Mouse (Mus musculus) C2C12 (cell line): ENCODE measurements around the gene Slc24a4.

ENCODE experiments used
- CEBPB ChIP-seq: IDR thresholded peaks from one replicate; pipeline ENCODE4 v1.6.1; 2011; ENCODE audit warnings: low read depth, mild to moderate bottlenecking, control low read depth, moderate library complexity
- CTCF ChIP-seq: IDR thresholded peaks from one replicate; pipeline ENCODE4 v1.5.1; 2011; ENCODE audit not compliant: control insufficient read depth, insufficient read depth, insufficient read length
- MAX ChIP-seq: IDR thresholded peaks from one replicate; pipeline ENCODE4 v1.6.1; 2011; ENCODE audit warnings: mild to moderate bottlenecking, control low read depth
- USF1 ChIP-seq: IDR thresholded peaks from one replicate; pipeline ENCODE4 v1.6.1; 2011; ENCODE audit warnings: low read depth, mild to moderate bottlenecking, control low read depth, moderate library complexity

DNA sequence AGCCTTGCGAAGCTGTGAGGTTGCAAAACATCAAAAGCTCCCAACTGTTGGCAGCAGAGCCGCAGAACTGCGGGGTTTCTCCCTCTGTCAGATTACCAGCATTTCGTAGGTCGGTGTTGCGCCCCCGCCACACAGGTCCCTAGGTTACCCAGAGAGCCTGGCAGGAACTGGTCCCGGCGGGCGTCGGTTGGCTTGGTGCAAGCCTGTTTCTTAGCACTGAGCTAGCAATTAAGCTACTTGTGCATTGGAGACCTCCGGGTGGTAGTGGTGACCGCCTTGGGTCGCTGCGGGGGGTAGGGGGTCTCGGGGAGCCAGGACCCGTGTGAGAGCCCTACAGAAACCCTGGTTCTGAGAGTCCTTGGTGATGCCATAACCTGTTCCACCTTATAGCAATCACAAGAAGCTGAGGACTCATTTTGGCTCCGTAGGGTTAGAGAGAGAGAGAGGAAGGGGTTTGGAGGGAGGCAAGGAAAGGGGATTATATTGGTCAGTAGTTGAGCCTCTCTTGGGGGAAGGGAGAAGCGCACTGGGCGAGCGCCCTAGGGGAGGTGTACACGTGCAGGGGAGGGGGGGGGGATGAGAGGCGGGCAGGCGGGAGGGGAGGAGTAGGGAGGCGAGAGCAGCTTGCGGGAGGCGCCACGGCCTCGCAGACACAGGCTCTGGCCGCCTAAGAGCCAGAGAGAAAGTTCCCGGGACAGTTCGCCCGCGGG is at the start of gene Slc24a4:
- no peak for TF ChIP-seq USF1
- no peak for TF ChIP-seq CTCF
- no peak for TF ChIP-seq CEBPB
- no peak for TF ChIP-seq MAX
